Mouse (Mus musculus): ENCODE measurements around the gene Nfkbia.

Gene Nfkbia

DNA sequence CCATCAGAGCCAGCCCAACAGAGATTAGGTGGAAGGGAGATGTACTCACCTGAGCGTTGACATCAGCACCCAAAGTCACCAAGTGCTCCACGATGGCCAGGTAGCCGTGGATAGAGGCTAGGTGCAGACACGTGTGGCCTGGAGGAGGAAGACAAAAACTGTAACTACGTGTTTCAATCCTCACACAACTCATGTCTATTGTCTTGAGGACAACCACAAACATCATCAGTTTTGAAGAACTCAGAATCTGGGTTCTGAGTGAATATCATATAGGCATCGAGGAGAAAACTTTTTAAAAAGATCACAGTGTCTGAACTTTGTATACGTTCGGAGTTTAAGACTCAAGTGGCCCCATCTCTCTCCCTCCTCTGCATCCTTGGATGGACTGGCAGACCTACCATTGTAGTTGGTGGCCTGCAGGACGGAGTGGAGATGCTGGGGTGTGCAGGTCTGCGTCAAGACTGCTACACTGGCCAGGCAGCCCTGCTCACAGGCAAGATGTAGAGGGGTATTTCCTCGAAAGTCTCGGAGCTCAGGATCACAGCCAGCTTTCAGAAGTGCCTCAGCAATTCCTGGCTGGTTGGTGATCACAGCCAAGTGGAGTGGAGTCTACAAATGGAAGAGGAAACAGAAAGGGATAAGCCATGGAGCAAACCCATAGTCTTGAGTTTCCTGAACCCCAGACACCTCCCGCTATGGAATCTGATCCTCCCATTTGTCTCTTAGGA lies 1.6 kb downstream of the Nfkbia start:
- no peak for DNase-seq (ENCODE audit: low read depth, low spot score)

DNA sequence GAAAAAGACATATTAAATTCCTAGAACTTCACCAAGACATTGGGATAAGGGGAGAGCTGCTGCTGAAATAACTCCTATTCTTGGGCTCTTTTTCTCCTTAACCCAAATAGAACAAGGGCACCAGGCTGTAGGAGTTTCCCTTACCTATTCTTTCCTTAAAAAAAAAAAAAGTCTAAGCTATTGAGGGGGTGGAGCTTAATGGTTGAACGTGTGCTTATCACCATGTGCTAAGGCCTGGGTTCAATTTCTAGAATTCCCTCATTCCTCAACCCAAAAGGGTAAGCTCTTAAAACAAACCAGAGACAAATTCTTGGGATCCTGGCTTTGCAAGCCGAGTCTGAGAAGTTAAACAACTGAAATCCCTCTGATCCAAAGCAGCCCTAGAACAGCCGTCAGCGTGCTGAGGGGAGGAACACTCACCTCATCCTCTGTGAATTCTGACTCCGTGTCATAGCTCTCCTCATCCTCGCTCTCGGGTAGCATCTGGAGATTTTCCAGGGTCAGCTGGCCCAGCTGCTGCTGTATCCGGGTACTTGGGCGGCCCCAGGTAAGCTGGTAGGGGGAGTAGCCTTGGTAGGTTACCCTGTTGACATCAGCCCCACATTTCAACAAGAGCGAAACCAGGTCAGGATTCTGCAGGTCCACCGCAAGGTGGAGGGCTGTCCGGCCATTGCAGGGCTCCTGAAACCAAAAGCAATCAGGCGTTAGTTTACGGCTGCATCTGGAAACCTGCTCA lies 2.3 kb downstream of the Nfkbia start:
- no peak for DNase-seq (ENCODE audit: low read depth, low spot score)

DNA sequence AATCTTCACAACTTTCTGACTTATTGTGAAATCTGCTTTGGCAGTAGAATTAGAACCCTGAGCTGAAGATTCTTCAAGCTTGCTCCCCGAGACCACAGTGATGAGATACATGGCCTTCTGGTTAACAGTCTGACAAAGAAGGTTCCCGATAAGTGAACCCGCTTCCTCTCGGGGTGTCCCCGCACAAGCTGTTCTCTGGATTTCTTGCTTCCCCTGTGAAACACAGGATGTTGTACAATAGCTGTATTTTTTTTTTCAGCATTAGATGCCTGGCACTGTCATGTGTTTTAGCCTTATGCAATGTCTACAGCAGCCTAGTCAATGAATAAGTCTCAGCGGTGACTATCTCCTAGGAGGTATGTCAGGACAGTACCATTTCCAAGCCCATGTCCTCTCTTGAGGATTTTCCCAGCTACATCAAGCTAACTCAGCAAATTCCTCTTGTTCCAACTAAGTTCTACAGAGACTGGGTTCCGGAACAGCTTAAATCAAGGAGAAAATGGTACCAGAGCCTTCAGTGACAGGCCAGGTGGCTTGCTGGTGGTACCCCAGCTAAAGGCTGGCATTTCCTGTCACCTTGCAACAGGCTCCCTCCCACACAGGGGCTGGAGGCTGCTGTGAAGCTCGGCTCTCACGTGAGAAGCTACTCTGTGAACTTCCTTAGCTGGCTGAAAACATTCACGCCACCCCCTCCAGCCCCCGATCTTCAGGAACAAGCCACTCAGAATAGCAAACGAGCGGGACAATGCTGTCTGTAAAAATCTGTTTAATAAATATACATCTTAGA lies 3.6 kb downstream of the Nfkbia start:
- no peak for DNase-seq (ENCODE audit: low read depth, low spot score)

DNA sequence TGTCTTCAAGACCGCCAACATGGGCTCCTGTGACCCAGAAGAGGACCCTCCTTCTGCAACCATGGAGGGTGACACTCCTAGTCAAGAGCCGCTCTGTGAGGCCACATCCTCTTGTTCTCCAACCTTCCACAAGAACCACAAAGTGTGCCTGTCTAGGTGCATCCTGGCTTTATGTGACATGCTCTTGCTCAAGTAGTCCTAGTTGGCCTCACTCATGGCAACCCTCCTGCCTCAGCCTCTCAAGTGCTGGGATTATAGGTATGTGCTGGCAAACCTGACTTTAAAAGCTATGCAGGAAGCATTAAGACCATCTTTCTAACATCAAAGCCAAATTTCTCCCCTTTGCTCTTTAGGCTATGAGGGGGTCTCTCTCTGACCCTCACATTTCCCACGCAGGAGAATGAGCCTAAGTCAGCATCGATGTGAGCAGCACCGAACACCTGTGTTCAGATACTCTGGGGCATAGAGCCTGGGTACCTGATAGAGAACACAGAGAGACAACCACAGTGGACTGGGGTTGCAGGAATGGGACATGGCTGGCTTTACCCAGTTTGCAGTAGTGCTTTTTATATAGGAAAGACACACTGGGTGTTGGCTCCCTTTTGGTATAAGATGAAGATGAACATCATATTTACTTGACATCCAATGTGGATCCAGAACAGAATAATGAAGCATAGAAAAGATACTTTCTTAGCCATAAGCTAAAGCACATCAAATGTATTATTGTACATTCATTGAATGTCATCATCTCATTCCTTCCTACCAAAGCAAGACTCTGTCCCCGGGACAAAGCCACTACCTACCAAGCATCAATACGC lies 4.4 kb downstream of the Nfkbia start:
- no peak for DNase-seq (ENCODE audit: low read depth, low spot score)

DNA sequence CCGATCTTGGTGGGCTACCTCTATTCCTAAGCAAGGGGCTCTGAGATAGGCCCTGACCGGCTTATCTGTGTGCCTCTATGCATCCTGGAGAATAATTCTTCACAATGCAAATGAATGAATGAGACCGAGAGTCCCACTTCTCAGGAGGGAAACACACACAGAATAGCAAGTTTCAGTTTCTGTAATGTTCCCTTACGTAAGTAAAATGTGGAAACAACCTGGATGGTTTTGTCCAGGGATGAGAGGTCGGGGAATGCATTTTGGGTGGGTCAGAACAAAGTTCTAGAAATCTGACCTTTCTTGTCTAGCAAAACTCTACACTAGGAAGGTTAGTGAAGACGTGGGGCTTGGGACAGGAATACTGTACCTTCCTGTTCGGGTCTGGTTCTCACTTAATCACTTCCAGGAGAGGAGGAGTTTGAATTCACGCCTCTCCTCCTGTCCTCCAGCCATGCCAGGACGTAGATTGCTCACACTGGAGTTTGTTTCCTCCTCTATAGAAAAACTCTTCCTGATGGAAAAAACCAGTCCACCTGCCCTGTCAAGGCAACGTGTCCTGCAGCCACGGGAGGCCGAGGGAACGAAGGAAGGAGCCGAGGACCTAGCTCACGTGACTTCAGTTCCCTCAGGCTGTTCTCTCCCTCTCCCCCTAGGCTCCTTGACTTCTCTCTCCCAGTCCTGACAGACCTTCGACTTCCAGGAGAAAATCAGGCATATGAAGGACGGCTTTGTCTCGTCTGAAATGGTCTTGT lies 5.3 kb downstream of the Nfkbia start:
- DNase-seq (ENCODE audit: low read depth, low spot score) = no peak

DNA sequence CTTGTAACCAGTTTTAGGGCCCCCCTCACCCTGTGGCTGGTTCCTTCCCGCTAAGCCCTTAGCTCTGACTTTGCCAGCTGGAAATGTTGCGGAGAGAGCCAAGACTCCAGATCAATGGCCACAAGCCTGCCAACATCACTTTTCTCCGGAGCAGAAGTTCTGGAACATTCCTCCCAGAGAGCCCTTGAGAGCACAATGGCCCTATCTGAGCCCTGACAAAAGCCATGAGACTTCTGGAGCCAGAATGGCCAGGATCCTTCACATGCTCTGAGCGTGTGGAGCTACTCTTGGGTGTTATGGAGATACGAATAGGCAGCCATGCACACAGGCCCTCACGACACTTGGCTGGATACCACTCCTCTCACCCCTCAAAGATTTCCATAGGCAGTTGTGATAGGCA lies 7.6 kb downstream of the Nfkbia start:
- no peak for DNase-seq (ENCODE audit: low read depth, low spot score)

DNA sequence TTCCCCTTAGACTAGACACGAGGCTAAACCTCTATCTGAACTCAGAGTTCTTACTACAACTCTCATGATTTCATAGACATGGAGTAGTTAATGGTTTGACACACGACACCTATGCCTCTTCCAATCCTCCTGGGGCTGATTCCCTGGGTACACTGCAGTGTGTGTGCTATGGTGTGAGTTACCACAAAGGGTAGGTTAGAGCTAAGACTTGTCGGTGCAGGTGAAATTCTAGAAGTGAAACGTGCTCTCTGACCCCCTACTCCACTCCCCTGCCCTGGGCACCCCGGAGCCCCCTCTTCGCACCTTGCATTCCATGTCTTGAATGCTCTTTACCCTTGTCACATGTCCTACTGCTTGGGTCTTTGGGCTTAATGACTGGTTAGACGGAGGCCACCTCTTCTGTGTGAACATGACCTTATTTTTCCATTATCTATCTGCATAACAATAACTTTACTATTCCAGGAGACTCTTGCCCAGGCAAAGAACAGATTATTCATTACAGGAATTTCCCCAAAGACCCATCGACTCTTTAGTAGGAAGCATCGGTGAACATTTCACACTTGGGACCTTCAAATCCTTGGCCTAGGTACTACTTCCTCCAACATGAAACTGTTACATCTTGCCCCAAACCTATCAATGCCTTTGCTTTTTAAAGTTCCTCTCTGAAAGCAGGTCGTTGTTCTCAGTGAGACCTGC lies 8.2 kb downstream of the Nfkbia start:
- DNase-seq (ENCODE audit: low read depth, low spot score) = no peak

DNA sequence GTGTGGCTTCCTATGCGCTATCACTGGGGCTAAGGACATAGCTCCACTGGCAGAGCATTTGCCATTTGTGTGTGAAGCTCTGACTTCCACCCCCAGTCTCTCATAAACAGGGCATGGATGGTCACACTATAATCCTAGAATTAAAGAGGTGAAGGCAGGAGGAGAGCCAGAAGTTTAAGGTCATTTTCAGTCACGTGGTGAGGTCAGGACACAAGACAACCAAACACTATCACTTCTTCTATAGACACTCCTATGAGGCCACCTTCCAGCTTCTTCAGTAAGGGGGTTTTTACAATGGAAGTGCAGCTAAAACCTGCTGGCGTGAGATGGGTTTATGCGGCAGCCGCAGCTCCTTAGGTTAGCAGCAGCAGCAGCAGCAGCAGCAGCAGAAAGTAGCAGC lies 8.9 kb downstream of the Nfkbia start:
- DNase-seq (ENCODE audit: low read depth, low spot score) = no peak

DNA sequence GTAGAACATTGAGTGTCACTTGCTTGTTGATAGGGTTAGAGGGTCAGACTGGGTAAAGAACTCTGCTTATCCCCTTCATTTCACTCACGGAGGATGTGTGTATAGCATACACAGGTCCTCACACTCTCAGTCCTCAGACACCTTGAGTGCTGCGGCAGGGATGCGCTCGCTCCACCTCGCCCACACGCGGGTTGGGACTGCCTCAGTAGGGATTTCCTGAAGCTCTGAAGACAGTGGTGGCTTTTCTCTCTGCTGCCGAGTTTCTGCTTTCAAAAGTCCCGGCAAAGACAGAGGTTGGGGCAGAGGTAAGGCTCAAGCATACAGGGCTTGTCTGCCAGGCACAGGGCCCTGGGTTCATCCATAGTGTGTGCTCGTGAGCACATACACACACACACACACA lies 9.7 kb downstream of the Nfkbia start:
- no peak for DNase-seq (ENCODE audit: low read depth, low spot score)

DNA sequence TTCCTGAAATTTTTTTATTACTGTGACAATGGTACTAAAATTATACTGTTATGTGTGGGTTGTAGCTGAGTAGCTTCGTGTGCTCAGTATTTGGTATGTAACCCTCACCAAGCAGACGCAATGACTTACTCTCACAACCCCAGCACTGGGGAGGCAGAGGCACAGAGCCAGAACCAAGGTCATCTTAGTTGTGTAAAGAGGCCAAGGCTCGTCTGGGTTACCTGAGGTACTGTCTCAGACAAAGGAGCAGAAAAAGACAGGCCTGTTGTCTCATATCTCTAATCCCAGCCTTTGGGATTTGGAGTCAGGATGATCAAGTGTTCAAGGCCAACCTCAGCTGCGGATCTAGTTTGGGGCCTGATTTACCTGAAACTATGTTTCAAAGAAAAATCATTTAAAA lies 10.7 kb downstream of the Nfkbia start:
- no peak for DNase-seq (ENCODE audit: low read depth, low spot score)

DNA sequence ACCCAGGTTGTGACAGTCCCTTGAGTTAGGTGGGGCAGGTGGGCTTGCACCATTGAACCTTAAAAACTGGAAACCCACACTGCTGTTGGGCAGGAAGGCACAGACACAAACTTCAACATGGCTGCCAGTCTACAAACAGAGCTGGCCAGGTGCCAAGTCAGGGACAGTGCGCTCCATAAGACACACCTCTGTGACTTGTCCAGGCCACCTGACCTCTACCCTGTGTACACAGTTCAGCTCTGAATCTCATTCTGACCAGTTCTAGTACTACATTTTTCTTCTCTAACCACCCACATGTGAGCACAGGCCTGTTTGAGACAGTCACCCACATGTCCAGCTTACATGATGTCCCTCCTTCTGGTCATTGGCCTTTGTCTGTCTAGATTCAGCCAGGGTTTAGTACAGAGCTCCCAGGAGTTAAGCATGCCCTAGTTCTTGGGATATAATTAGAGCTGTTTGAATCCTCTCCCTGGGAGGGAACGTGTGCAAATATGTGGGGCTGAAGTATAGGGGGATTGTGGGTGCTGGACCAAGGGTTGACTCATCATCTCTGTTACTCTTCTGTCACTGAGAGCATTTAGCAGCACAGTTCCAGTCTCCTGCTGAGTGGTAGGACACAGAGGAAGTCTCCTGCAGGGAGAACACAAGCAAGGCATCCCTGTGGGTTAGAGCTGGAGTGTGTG lies 11.8 kb downstream of the Nfkbia start:
- no peak for DNase-seq (ENCODE audit: low read depth, low spot score)

DNA sequence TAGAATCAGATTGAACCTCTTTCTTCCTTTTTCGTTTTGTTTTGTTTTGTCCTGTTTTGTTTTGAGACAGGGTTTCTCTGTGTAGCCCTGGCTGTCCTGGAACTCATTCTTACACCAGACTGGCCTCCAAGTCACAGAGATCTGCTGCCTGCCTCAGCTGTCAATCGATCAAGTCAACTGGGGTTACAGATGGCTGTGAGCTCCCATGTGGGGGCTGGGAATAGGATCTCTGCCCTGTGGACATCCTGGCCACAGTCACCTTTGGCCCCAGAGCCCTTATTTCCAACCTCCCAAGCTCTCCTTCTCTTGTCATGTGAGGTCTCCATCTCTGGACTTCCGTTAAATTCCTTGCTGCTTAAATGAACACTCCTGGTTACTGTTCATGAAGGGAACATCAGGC lies 13.5 kb downstream of the Nfkbia start:
- no peak for DNase-seq (ENCODE audit: low read depth, low spot score)

DNA sequence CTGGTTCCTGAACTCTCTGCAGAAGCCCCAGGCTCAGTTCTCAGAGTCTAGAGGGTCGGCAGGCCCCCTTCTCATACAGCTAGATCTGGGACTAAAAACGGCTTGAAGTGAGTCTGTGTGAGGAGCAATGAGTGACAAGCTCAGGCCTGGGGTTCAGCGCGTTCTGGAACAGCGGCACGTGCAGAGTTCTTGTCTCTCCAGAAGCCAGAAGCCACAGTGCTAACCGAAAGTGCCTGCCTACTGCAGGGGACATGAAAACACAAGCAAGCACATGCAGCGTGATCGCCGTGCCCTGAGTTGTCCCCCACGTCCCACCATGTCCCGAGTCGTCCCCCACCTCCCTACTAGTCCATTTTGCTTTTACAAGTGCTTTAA lies 18.3 kb downstream of the Nfkbia start:
- DNase-seq (ENCODE audit: low read depth, low spot score) = peak; percentile 46

DNA sequence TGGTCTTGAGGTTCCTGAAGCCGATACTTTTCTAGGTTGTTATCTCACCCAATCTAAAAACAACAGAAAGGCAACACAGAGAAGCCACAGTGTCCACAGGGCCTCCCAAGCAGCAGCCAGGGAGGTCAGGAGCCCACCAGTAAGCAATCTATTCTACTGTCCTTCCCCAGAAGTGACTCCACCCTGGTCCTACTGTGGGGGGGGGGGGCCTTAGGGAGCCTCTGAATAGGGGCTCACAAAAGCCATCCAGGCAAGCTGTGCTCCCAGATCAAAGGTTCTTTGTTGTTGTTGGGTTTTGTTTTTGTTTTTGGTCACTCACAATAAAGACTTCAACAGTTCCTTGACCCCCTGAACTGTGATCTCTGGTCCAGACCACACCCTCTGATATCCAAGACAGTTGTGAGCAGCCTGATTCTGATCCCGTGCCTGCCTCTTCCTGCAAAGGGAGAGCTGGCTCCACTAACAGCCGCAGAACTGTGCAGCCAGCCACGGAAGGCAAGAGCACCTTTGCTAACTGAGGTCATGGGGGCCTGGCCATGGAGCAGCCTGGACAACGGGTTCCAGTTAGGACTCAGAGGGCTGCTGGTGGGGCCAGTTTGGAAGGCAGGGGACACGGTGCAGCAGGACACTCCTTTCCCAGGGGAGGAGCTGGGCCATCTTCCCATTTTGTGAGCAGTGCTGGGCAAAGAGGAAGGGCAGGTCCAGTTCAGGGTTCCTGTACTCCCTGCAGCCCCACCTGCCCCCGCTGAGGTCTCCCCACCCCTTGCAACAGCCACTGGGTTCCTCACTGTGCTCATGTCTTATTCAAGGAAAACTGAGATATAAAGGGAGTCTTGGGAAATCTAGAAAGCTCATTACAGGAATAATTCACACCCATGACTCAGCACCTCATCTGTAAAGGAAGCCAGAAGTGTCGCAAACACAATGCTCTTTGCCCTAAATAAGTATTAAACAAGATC lies 18.9 kb downstream of the Nfkbia start:
- peak; percentile 68 for DNase-seq (ENCODE audit: low read depth, low spot score)

DNA sequence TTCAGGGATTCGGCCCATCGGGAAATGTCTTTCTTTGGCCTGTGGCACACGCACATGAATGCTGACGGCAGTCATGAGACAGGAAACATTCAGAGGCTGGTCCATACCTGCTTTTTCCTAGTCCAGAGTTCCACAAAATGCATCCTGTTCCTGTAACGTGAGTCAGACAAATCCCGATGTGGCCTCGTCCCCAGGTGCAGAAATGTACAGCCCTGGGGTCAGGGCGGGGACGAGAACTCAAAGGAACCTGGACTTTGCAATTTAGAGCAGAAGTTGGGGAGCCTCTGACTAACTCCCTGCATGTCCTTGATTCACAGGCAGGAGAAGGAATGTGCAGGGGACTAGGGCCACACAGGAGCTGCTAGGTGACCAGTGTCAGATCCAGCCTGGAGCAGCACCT lies 21.1 kb downstream of the Nfkbia start:
- DNase-seq (ENCODE audit: low read depth, low spot score) = no peak

DNA sequence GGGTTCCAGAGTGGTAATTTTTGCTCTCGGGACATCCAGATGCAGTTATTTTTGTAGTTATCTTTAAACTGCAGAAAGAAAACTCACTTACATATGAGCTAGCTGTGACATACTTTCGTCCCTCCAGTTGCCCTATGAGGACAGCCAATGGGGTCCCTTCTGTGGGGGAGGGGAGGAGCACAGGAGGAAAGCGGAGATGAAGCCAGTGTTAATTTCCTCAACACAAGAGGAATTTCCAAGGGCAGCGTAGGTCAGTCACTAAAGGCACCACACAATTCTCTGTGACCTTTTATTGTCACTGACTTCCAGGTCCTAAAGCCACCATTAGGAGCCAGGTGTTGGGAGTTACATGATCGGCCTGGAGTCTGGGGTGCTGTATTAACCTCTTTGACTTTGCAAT lies 22.0 kb downstream of the Nfkbia start:
- DNase-seq (ENCODE audit: low read depth, low spot score) = peak; percentile 45

DNA sequence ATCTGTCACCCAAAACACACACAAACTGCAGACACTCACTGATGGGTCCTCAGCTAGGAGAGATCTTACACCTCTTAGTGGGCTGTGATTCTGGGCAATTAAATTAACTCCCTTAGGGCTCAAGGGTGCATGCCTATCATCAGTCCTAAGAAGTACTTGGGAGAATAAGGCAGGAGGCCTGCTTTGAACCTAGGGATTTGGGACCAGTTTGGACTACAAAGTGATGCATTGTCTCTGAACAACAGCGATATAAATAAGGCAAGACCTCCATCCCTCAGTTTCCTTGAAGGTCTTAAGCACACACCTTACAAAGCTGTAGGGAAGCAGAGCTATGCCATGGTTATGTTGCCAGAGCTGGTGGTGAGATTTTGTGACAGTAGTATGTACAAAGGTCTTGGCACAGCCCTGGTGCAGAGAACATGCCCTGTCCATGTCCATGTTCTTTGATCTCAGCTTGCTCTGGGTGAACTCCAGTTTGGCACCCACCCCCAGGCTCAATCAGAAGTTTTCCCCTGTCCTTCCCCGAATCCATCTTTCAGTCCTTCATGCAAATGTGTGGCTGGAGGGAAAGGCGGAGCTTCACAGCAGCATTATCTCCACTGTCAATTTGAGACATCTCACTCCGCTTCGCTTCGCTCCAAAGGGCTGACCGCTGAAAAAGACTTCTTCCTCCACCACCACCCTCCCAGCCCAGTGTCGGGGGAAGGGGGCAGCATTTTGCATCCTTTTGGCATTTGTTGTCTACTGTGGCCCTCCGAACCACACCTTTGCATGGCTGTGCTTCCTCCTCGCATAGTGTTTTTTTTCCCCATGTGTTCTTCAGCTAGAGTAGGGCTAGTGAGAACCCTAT lies 24.9 kb downstream of the Nfkbia start:
- no peak for DNase-seq (ENCODE audit: low read depth, low spot score)

DNA sequence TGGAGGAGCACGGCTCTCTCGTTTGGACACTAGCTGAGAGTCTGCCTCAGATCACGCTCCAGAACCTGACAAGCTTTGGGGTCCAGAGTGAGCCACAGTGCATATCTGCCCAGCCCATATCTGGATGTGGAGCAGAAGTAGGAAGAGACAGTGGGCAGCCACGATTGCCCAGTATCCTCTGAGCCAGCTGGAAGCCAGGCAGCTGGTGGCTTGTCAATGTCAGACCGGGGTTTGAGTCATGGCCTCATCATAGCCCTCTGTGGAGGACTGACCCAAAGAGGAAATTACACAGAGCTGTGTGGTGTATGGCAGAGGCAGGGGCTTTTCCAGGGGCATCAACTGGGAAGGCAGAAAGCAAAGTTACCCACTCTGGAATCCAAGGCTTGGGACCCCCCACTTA lies 25.6 kb downstream of the Nfkbia start:
- DNase-seq (ENCODE audit: low read depth, low spot score) = no peak

Measured in ZHBTc4 (cell line).